Mouse (Mus musculus): ENCODE results near the gene Ppm1g. TPM values are rescaled to one million over a fixed set of nuclear protein-coding genes. Genes with fewer than 3 reads are reported as not detected.

The Ppm1g gene
- polyA plus RNA-seq, 1 experiment: 159 TPM

- H3K4me3 ChIP-seq (ENCODE audit: insufficient read depth, poor library complexity, severe bottlenecking): no peak overlapping the region
- TF ChIP-seq USF1 (IDR thresholded peaks at IDR 0.05; ENCODE audit: low read depth) (no peak), MAX (IDR thresholded peaks at IDR 0.05) (no peak), MYOD1 (IDR thresholded peaks at IDR 0.05; ENCODE audit: control insufficient read depth, insufficient read length, low read depth) (no peak)
- no peak overlapping the region for H3ac ChIP-seq (ENCODE audit: control insufficient read depth, insufficient read length, low read depth)
- peaks cover 34% of the 10 kb centered on the region for H3K79me2 ChIP-seq (ENCODE audit: control insufficient read depth, insufficient read depth)
- H3K79me3 ChIP-seq (ENCODE audit: low read depth): peaks cover 19% of the 10 kb centered on the region
- peaks cover 80% of the 10 kb centered on the region for H3K36me3 ChIP-seq (ENCODE audit: control insufficient read depth, insufficient read depth)
- no peaks in the 10 kb centered on the region for H3K27me3 ChIP-seq (ENCODE audit: control insufficient read depth, insufficient read depth, insufficient read length)
These were observed 21.7 kb downstream of the Ppm1g start for GRCm38 (mm10) chr5:31198616-31199320.

GRCm38 (mm10) chr5:31198170-31198569, 22.3 kb downstream of the Ppm1g start:
- Histone ChIP-seq H3K36me3 (ENCODE audit: control insufficient read depth, insufficient read depth) (peaks cover 78% of the 10 kb centered on the region), H3K79me2 (ENCODE audit: control insufficient read depth, insufficient read depth) (peaks cover 40% of the 10 kb centered on the region), H3K79me3 (ENCODE audit: low read depth) (peaks cover 21% of the 10 kb centered on the region), H3K4me3 (ENCODE audit: insufficient read depth, poor library complexity, severe bottlenecking) (no peak overlapping the region), H3K27me3 (ENCODE audit: control insufficient read depth, insufficient read depth, insufficient read length) (no peaks in the 10 kb centered on the region), H3ac (ENCODE audit: control insufficient read depth, insufficient read length, low read depth) (no peak overlapping the region)
- no peak for TF ChIP-seq MYOG (IDR thresholded peaks at IDR 0.05; ENCODE audit: control insufficient read depth, extremely low read depth, insufficient read length)
- no peak for TF ChIP-seq MYOD1 (IDR thresholded peaks at IDR 0.05; ENCODE audit: control insufficient read depth, insufficient read length, low read depth)
- no peak for TF ChIP-seq USF1 (IDR thresholded peaks at IDR 0.05; ENCODE audit: low read depth)
- no peak for TF ChIP-seq FOSL1 (IDR thresholded peaks at IDR 0.05; ENCODE audit: insufficient read depth, low read length, poor library complexity, severe bottlenecking)
- TF ChIP-seq MAX (IDR thresholded peaks at IDR 0.05): no peak
- TF ChIP-seq CTCF (IDR thresholded peaks at IDR 0.05; ENCODE audit: control insufficient read depth, insufficient read depth, insufficient read length): no peak
- TF ChIP-seq CEBPB (IDR thresholded peaks at IDR 0.05; ENCODE audit: low read depth): no peak

- Histone ChIP-seq H3ac (ENCODE audit: control insufficient read depth, insufficient read length, low read depth) (no peak overlapping the region), H3K79me3 (ENCODE audit: low read depth) (peaks cover 24% of the 10 kb centered on the region), H3K79me2 (ENCODE audit: control insufficient read depth, insufficient read depth) (peaks cover 48% of the 10 kb centered on the region), H3K36me3 (ENCODE audit: control insufficient read depth, insufficient read depth) (peaks cover 69% of the 10 kb centered on the region), H3K4me3 (ENCODE audit: insufficient read depth, poor library complexity, severe bottlenecking) (no peak overlapping the region), H3K27me3 (ENCODE audit: control insufficient read depth, insufficient read depth, insufficient read length) (no peaks in the 10 kb centered on the region)
- no peak for TF ChIP-seq CTCF (IDR thresholded peaks at IDR 0.05; ENCODE audit: control insufficient read depth, insufficient read depth, insufficient read length)
- no peak for TF ChIP-seq USF1 (IDR thresholded peaks at IDR 0.05; ENCODE audit: low read depth)
- TF ChIP-seq CEBPB (IDR thresholded peaks at IDR 0.05; ENCODE audit: low read depth): no peak
- TF ChIP-seq MAX (IDR thresholded peaks at IDR 0.05): no peak
- no peak for TF ChIP-seq MYOD1 (IDR thresholded peaks at IDR 0.05; ENCODE audit: control insufficient read depth, insufficient read length, low read depth)
- TF ChIP-seq MYOG (IDR thresholded peaks at IDR 0.05; ENCODE audit: control insufficient read depth, extremely low read depth, insufficient read length): no peak
- TF ChIP-seq FOSL1 (IDR thresholded peaks at IDR 0.05; ENCODE audit: insufficient read depth, low read length, poor library complexity, severe bottlenecking): no peak
These were observed 23.4 kb downstream of the Ppm1g start for GRCm38 (mm10) chr5:31197072-31197471.

GRCm38 (mm10) chr5:31196207-31196606, 24.3 kb downstream of the Ppm1g start:
- Histone ChIP-seq H3K79me2 (ENCODE audit: control insufficient read depth, insufficient read depth) (peaks cover 49% of the 10 kb centered on the region), H3K4me3 (ENCODE audit: insufficient read depth, poor library complexity, severe bottlenecking) (no peak overlapping the region), H3K79me3 (ENCODE audit: low read depth) (peaks cover 25% of the 10 kb centered on the region), H3ac (ENCODE audit: control insufficient read depth, insufficient read length, low read depth) (no peak overlapping the region), H3K36me3 (ENCODE audit: control insufficient read depth, insufficient read depth) (peaks cover 69% of the 10 kb centered on the region), H3K27me3 (ENCODE audit: control insufficient read depth, insufficient read depth, insufficient read length) (no peaks in the 10 kb centered on the region)
- TF ChIP-seq MYOD1 (IDR thresholded peaks at IDR 0.05; ENCODE audit: control insufficient read depth, insufficient read length, low read depth): no peak
- no peak for TF ChIP-seq FOSL1 (IDR thresholded peaks at IDR 0.05; ENCODE audit: insufficient read depth, low read length, poor library complexity, severe bottlenecking)
- no peak for TF ChIP-seq MAX (IDR thresholded peaks at IDR 0.05)

GRCm38 (mm10) chr5:31195671-31196070, 24.8 kb downstream of the Ppm1g start:
- Histone ChIP-seq H3K79me2 (ENCODE audit: control insufficient read depth, insufficient read depth) (peaks cover 46% of the 10 kb centered on the region), H3K36me3 (ENCODE audit: control insufficient read depth, insufficient read depth) (peaks cover 72% of the 10 kb centered on the region), H3K27me3 (ENCODE audit: control insufficient read depth, insufficient read depth, insufficient read length) (no peaks in the 10 kb centered on the region), H3K4me3 (ENCODE audit: insufficient read depth, poor library complexity, severe bottlenecking) (no peak overlapping the region), H3ac (ENCODE audit: control insufficient read depth, insufficient read length, low read depth) (no peak overlapping the region), H3K79me3 (ENCODE audit: low read depth) (peaks cover 21% of the 10 kb centered on the region)
- TF ChIP-seq MAX (IDR thresholded peaks at IDR 0.05) (no peak), MYOD1 (IDR thresholded peaks at IDR 0.05; ENCODE audit: control insufficient read depth, insufficient read length, low read depth) (no peak), MYOG (IDR thresholded peaks at IDR 0.05; ENCODE audit: control insufficient read depth, extremely low read depth, insufficient read length) (no peak), USF1 (IDR thresholded peaks at IDR 0.05; ENCODE audit: low read depth) (no peak), CEBPB (IDR thresholded peaks at IDR 0.05; ENCODE audit: low read depth) (no peak)
